Mouse (Mus musculus) gonadal fat pad, adult 2 months (tissue): ENCODE measurements around the gene Gm38392. TPM values are rescaled to one million over a fixed set of nuclear protein-coding genes. Genes with fewer than 3 reads are reported as not detected.

ENCODE experiments used
- DNase-seq: peaks from one replicate; pipeline ENCODE4 v3.0.0-alpha.2; 2012; ENCODE audit warnings: low read depth
- polyA plus RNA-seq: library from polyadenylated mRNA; depleted of rRNA; stranded (reverse); fragments of >200 nt; gene quantifications from 2 replicates; pipeline ENCODE4 v1.2.3, GENCODE M21; 2012

Gm38392 gene
- polyA plus RNA-seq, 1 experiment: 0.09 TPM

- no peak for DNase-seq
These were observed 51.4 kb downstream of the Gm38392 start for GRCm38 (mm10) chr3:88235616-88236015.

- DNase-seq: no peak
These were observed 51.8 kb downstream of the Gm38392 start for GRCm38 (mm10) chr3:88235216-88235615.

- no peak for DNase-seq
These were observed 53.0 kb downstream of the Gm38392 start for GRCm38 (mm10) chr3:88234041-88234440.

GRCm38 (mm10) chr3:88232851-88233649 lies 54.0 kb downstream of the Gm38392 start:
- no peak for DNase-seq

- no peak for DNase-seq
These were observed 54.7 kb downstream of the Gm38392 start for GRCm38 (mm10) chr3:88232301-88232702.

GRCm38 (mm10) chr3:88231061-88231641 lies 55.9 kb downstream of the Gm38392 start:
- DNase-seq: no peak

- no peak for DNase-seq
These were observed 56.6 kb downstream of the Gm38392 start for GRCm38 (mm10) chr3:88230262-88231047.

GRCm38 (mm10) chr3:88229526-88229925 lies 57.5 kb downstream of the Gm38392 start:
- DNase-seq: no peak

- no peak for DNase-seq
These were observed 58.1 kb downstream of the Gm38392 start for GRCm38 (mm10) chr3:88228906-88229305.

GRCm38 (mm10) chr3:88227976-88228375 lies 59.0 kb downstream of the Gm38392 start:
- DNase-seq: no peak

- no peak for DNase-seq
These were observed 59.8 kb downstream of the Gm38392 start for GRCm38 (mm10) chr3:88227260-88227659.

- DNase-seq: no peak
These were observed 60.7 kb downstream of the Gm38392 start for GRCm38 (mm10) chr3:88226101-88226845.

GRCm38 (mm10) chr3:88224929-88225328 lies 62.1 kb downstream of the Gm38392 start:
- no peak for DNase-seq

- no peak for DNase-seq
These were observed 64.6 kb downstream of the Gm38392 start for GRCm38 (mm10) chr3:88222446-88222845.

GRCm38 (mm10) chr3:88221519-88222390 lies 65.3 kb downstream of the Gm38392 start:
- no peak for DNase-seq

- no peak for DNase-seq
These were observed 66.2 kb downstream of the Gm38392 start for GRCm38 (mm10) chr3:88220842-88221241.

- no peak for DNase-seq
These were observed 67.1 kb downstream of the Gm38392 start for GRCm38 (mm10) chr3:88219940-88220339.

- DNase-seq: no peak
These were observed 69.3 kb downstream of the Gm38392 start for GRCm38 (mm10) chr3:88217679-88218078.

GRCm38 (mm10) chr3:88216534-88217326 lies 70.3 kb downstream of the Gm38392 start:
- DNase-seq: no peak

- DNase-seq: no peak
These were observed 70.9 kb downstream of the Gm38392 start for GRCm38 (mm10) chr3:88216116-88216515.
